Mouse (Mus musculus) brown adipose tissue, adult 24 weeks (tissue): ENCODE data around the gene Zbtb12. TPM values are rescaled to one million over a fixed set of nuclear protein-coding genes. Genes with fewer than 3 reads are reported as not detected.
"Not testable (repeated sequence)": the region's sequence is repeated elsewhere in the genome, so short reads cannot be mapped to it uniquely, and the experiment has no call there.

Source experiments
- H3K27ac ChIP-seq: fragments of 200-500 bp; replicated peaks from 2 replicates; pipeline ENCODE4 v1.5.1; 2012; ENCODE audit warnings: low read depth, mild to moderate bottlenecking, low read length
- H3K4me1 ChIP-seq: fragments of 200-500 bp; 2 replicates; pipeline ENCODE4 v1.6.1; 2012; ENCODE audit warnings: low read length, mixed read lengths; ENCODE audit not compliant: control insufficient read depth, insufficient read depth, insufficient read length
- H3K4me3 ChIP-seq: fragments of 200-500 bp; 2 replicates; pipeline ENCODE4 v1.5.1; 2012; ENCODE audit warnings: low read depth, mild to moderate bottlenecking, low read length, moderate library complexity; ENCODE audit not compliant: insufficient read depth
- polyA plus RNA-seq: library from polyadenylated mRNA; stranded (reverse); fragments of >200 nt; gene quantifications from 2 replicates; pipeline ENCODE4 v1.2.4, GENCODE M21; 2012; ENCODE audit not compliant: missing spikeins, insufficient read depth, insufficient read length

Gene Zbtb12
- polyA plus RNA-seq, 1 experiment = 3.3 TPM

DNA sequence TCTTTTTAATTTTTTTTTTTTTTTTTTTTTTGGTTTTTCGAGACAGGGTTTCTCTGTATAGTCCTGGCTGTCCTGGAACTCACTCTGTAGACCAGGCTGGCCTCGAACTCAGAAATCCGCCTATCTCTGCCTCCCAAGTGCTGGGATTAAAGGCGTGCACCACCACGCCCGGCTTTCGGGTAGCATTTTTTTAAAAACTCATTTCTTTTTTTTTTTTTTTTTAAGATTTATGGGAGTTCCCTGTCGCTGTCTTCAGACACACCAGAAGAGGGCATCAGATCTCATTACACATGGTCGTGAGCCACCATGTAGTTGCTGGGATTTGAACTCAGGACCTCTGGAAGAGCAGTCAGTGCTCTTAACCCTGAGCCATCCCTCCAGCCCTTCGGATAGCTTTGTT, 22.7 kb downstream of the Zbtb12 start:
- not testable (repeated sequence) for H3K4me3 ChIP-seq, H3K27ac ChIP-seq, H3K4me1 ChIP-seq

DNA sequence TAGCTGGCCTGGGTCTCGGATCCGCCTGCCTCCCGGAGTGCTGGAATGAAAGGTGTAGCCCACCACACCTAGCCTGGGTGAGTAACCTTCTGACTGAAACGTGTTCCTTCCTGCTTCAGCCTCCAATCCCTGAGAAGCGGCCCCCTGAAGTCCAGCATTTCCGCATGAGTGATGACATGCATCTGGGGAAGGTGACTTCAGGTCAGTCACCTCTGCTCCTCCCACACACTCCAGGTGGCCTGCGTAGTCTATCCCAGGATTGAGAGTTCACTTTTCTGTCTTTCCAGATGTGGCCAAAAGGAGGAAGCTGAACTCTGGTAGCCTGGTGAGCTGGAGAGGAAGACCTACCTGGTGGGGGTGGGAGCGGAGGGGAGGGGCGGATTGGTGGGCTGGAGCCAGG, 23.6 kb downstream of the Zbtb12 start:
- Histone ChIP-seq H3K27ac (no peak overlapping the region), H3K4me3 (no peak overlapping the region), H3K4me1 (no peaks in the 10 kb centered on the region)

DNA sequence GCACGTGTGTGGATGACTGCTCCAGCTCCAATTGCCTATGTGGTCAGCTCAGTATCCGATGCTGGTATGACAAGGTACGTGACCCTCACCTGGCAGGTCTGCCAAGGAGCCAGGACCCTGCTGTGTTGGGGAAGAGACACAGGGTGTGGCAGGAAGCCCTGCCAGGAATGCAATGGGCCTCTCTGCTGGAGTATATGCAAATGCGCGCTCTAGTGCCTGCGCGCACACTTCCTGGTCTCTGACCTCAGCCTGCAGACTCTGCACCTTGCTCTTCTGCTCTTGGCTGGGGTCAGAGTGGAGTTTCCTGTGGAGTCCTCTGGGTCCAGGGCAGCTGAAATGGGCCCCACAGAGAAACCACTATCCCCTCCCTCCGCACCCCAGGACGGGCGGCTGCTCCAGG, 31.7 kb downstream of the Zbtb12 start:
- no peak overlapping the region for H3K27ac ChIP-seq
- no peaks in the 10 kb centered on the region for H3K4me1 ChIP-seq

GRCm38 (mm10) chr17:34911945-34912351, 32.7 kb downstream of the Zbtb12 start:
- no peak overlapping the region for H3K27ac ChIP-seq
- no peak overlapping the region for H3K4me3 ChIP-seq
- no peaks in the 10 kb centered on the region for H3K4me1 ChIP-seq

More for the DNA sequence above, 31.7 kb downstream of the Zbtb12 start:
- no peak overlapping the region for H3K4me3 ChIP-seq

- no peak within 1 kb of the TSS for H3K4me3 ChIP-seq
- no peaks in the 10 kb centered on the region for H3K4me1 ChIP-seq
- no peak within 1 kb of the TSS for H3K27ac ChIP-seq
These were observed 34.8 kb downstream of the Zbtb12 start, which contains the start of gene Slc44a4 for GRCm38 (mm10) chr17:34913930-34914665. Gene Slc44a4 (plus strand): TSS chr17:34914466.

DNA sequence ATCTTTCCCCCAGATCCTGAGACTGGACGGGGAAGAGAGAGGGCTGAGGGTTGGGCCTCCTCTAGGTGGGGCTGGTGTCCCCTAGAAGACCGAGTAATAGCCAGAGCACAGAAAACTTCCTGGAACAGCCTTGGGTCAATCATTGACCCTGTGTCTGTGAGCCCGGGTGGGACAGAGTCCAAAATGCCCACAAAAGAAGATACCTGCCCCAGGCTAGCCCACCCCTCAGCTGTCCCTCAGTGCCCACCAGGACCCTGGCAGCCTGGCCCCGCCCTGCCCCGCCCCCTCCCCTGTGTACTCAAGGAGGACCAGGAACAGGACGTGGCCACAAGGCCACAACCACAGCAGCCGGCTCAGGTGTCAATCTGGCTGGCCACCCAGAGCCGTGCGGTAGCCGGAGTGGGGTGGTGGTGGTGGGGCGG, 36.1 kb downstream of the Zbtb12 start:
- no peaks in the 10 kb centered on the region for H3K4me1 ChIP-seq
- no peak overlapping the region for H3K27ac ChIP-seq
- no peak overlapping the region for H3K4me3 ChIP-seq

GRCm38 (mm10) chr17:34916316-34916715, 37.0 kb downstream of the Zbtb12 start:
- Histone ChIP-seq H3K4me1 (no peaks in the 10 kb centered on the region), H3K27ac (no peak overlapping the region), H3K4me3 (no peak overlapping the region)

DNA sequence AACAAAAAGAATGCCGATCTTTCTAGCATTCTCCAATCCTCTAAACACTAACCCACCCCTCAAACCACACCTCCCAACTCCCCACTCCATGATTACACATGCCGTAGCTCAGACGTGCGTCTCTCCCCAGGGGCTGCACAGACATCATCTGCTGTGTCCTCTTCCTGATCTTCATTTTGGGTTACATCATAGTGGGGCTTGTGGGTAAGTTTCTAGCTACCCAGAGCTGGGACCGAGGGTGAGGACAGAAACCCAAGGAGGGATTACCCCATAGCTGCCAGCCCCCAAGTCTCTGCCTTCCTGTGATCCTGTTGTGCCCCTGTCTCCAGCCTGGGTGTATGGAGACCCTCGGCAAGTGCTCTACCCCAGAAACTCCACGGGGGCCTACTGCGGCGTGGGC, 37.9 kb downstream of the Zbtb12 start:
- no peak overlapping the region for H3K4me3 ChIP-seq
- H3K4me1 ChIP-seq = no peaks in the 10 kb centered on the region
- no peak overlapping the region for H3K27ac ChIP-seq

DNA sequence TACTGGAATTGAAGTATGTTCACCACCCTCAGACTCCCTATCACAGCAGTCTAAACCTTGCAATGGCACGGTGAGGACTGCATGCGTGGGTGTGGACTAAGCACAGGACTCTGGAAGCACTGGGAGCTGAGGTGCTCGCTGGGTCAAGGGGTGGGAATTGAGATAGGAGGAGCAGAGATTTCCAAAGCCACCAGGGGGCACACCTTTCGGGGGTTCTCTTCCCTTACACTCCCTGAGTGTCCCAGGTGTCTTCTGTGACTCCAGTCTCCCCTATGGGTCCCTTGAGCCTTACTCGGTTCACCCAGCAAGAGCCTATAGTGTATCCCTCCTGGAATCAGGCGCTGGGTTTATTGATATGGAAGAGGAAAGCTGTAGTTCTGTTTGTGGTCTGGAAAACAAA, 43.7 kb downstream of the Zbtb12 start:
- Histone ChIP-seq H3K4me3 (no peak overlapping the region), H3K4me1 (no peaks in the 10 kb centered on the region), H3K27ac (no peak overlapping the region)

- Histone ChIP-seq H3K4me1 (no peaks in the 10 kb centered on the region), H3K4me3 (no peak overlapping the region), H3K27ac (peak overlapping the region; percentile 32; the same call in 1 of the 2 replicates)
These were observed 45.0 kb downstream of the Zbtb12 start for GRCm38 (mm10) chr17:34924258-34924657.

DNA sequence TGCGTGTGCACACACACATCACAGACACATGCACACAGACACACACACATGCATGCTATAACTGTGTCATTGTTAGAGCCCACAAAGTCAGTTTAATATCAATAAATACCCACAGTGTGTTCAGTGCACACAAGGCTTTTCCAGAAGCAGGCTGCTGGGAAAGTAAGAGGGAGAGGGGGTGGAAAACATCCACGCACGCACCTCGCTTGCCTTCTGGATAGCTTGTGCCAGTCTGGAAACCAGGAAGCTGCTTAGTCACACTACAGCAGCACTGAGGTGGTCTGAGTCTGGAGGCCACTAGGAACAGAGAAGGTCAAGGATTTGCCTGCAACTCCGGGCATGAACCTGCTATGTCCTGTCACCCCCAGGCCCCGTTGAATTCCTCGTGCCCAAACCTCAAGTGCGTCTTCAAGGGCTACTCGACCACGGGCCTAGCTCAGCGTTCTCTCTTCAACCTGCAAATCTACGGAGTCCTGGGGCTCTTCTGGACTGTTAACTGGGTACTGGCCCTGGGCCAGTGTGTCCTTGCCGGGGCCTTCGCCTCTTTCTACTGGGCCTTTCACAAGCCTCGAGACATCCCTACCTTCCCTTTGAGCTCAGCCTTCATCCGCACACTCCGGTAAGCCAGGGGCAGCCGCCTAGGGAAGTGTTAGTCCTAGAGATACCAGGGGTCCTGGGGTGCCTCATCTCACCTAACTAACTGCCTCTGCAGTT, 48.2 kb downstream of the Zbtb12 start:
- Histone ChIP-seq H3K4me3 (no peak overlapping the region), H3K27ac (no peak overlapping the region), H3K4me1 (peaks cover 6% of the 10 kb centered on the region)

- H3K4me3 ChIP-seq = no peak overlapping the region
- H3K27ac ChIP-seq = no peak overlapping the region
- peaks cover 8% of the 10 kb centered on the region for H3K4me1 ChIP-seq
These were observed 49.6 kb downstream of the Zbtb12 start for GRCm38 (mm10) chr17:34928841-34929240.

GRCm38 (mm10) chr17:34931061-34931734, 51.9 kb downstream of the Zbtb12 start, which contains the start of gene Neu1:
Gene Neu1 (plus strand): TSS chr17:34931253.
- Histone ChIP-seq H3K27ac (peak within 1 kb of the TSS; percentile 76), H3K4me3 (peak within 1 kb of the TSS; percentile 93), H3K4me1 (peaks cover 8% of the 10 kb centered on the region)

- peak overlapping the region; percentile 93 for H3K4me3 ChIP-seq
- peak overlapping the region; percentile 76 for H3K27ac ChIP-seq
- H3K4me1 ChIP-seq = peaks cover 8% of the 10 kb centered on the region
These were observed 52.4 kb downstream of the Zbtb12 start for GRCm38 (mm10) chr17:34931735-34932098.

DNA sequence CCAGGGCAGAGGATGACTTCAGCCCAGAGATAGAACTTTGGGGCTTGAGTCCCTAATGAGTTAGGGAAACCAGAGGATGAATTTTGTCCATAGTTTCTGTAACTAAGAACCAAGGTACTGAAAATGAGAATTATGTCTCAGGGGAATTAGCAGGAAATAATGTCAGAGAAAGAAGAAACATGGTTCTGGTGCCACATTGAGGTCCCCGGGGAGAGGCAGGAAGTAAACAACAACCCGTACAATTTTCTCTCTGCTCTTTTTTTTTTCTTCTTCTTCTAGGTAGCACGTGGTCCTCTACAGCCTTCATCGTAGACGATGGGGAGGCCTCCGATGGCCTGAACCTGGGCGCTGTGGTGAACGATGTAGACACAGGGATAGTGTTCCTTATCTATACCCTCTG, 53.0 kb downstream of the Zbtb12 start:
- Histone ChIP-seq H3K27ac (peak overlapping the region; percentile 76), H3K4me1 (peaks cover 8% of the 10 kb centered on the region), H3K4me3 (peak overlapping the region; percentile 93)
